Mouse (Mus musculus): Measurements from ENCODE around the gene Gm30083. TPM values are rescaled to one million over a fixed set of nuclear protein-coding genes. Genes with fewer than 3 reads are reported as not detected.

The Gm30083 gene
- not detected in 2 replicates for polyA plus RNA-seq (2014; fragmentation: Nextera tagmentation; extraction: Ambion mirVana)

- H3K4me1 ChIP-seq (ENCODE audit: control insufficient read depth, insufficient read depth, low read length) = no peaks in the 10 kb centered on the region
- H3K36me3 ChIP-seq (ENCODE audit: control insufficient read depth, insufficient read depth, low read length) = no peaks in the 10 kb centered on the region
- 88% methylated on average over 3 of the region's 3 CpGs for WGBS
- DNase-seq (ENCODE audit: low spot score) (no peak), ATAC-seq (no peak)
- H3K27me3 ChIP-seq (replicated peaks; ENCODE audit: control insufficient read depth, insufficient read depth, low read length) = no peaks in the 10 kb centered on the region
- H3K9me3 ChIP-seq (replicated peaks; ENCODE audit: control insufficient read depth, low read length) = no peaks in the 10 kb centered on the region
- H3K4me2 ChIP-seq (ENCODE audit: low read length) = no peak within 1 kb of the TSS
- H3K4me3 ChIP-seq (ENCODE audit: low read depth, low read length) = no peak within 1 kb of the TSS
- no peak within 1 kb of the TSS for H3K27ac ChIP-seq (ENCODE audit: low read depth, low read length)
- no peak within 1 kb of the TSS for H3K9ac ChIP-seq (ENCODE audit: low read length)
These were observed at the start of gene Gm30083 for GRCm38 (mm10) chr14:34015063-34015462. Gene Gm30083 (minus strand): TSS chr14:34015182.

DNA sequence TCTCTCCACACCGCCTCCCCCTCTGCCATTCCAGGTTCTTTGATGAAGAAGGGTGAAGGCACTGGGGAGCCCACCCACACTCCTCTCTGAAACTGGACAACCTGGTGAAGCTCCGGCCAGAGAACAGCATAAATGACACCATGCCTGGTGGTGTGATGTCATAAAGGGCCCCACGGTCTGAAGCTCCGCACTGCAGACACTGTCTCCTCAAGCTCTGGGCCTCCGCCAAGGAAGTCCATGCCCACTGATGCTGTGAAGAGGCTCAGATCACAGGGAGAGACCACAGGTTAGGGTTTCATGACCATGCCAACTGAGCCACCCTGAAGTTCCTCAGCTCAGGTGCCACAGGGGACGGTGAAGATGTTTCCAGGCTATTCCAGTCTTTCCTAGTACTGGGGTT lies 37.5 kb upstream of the Gm30083 start, which contains the start of gene Antxrl:
Gene Antxrl (plus strand): TSS at position 192 of the 400 bp plus-strand sequence.
- Histone ChIP-seq H3K4me1 (ENCODE audit: control insufficient read depth, insufficient read depth, low read length) (no peaks in the 10 kb centered on the region), H3K4me3 (ENCODE audit: low read depth, low read length) (no peak within 1 kb of the TSS), H3K36me3 (ENCODE audit: control insufficient read depth, insufficient read depth, low read length) (no peaks in the 10 kb centered on the region), H3K27me3 (replicated peaks; ENCODE audit: control insufficient read depth, insufficient read depth, low read length) (no peaks in the 10 kb centered on the region), H3K27ac (ENCODE audit: low read depth, low read length) (no peak within 1 kb of the TSS), H3K4me2 (ENCODE audit: low read length) (no peak within 1 kb of the TSS), H3K9ac (ENCODE audit: low read length) (no peak within 1 kb of the TSS), H3K9me3 (replicated peaks; ENCODE audit: control insufficient read depth, low read length) (no peaks in the 10 kb centered on the region)
- WGBS = 94% methylated on average over 6 of the region's 6 CpGs
- DNase-seq (ENCODE audit: low spot score) = no peak
- no peak for ATAC-seq

DNA sequence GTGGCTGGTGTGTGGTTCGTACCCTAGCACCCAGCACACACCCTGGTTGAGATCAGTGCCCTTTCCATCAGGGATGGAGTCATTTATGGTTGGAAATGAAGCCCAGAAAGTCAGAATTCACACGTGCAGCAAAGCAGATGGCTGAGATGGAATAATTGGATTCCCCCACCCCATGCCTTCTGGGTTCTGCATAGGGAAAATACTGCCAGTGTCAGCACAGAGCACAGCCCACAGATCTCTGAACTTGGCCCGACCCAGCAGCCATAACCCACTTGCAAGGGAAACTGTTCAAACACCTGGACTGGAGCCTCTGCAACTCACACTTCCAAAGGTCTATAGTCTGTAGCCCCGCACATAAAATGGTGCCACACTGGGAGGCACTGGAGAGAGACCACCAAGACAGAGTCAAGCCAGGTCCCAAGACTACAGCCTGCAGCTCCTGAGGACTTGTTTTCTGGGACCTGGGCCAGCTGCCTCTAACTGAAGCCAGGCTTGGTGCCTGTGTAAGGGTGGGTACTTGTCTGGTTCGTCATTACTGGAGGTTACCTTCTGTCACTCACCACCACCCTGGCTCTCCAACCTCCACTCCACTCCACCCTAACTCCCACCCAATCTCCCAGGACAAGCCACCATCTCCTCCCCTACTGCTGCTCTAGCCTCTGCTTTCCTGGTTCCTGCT lies 35.3 kb upstream of the Gm30083 start:
- Histone ChIP-seq H3K27ac (ENCODE audit: low read depth, low read length) (no peak overlapping the region), H3K4me3 (ENCODE audit: low read depth, low read length) (no peak overlapping the region), H3K9ac (ENCODE audit: low read length) (no peak overlapping the region), H3K4me2 (ENCODE audit: low read length) (no peak overlapping the region), H3K4me1 (ENCODE audit: control insufficient read depth, insufficient read depth, low read length) (no peaks in the 10 kb centered on the region), H3K36me3 (ENCODE audit: control insufficient read depth, insufficient read depth, low read length) (no peaks in the 10 kb centered on the region), H3K9me3 (replicated peaks; ENCODE audit: control insufficient read depth, low read length) (no peaks in the 10 kb centered on the region), H3K27me3 (replicated peaks; ENCODE audit: control insufficient read depth, insufficient read depth, low read length) (no peaks in the 10 kb centered on the region)
- ATAC-seq = no peak
- DNase-seq (ENCODE audit: low spot score) = peak; percentile 34
- 59% methylated on average over 5 of the region's 5 CpGs for WGBS

- Histone ChIP-seq H3K4me2 (ENCODE audit: low read length) (no peak overlapping the region), H3K9ac (ENCODE audit: low read length) (no peak overlapping the region), H3K4me3 (ENCODE audit: low read depth, low read length) (no peak overlapping the region), H3K27ac (ENCODE audit: low read depth, low read length) (no peak overlapping the region), H3K9me3 (replicated peaks; ENCODE audit: control insufficient read depth, low read length) (no peaks in the 10 kb centered on the region), H3K36me3 (ENCODE audit: control insufficient read depth, insufficient read depth, low read length) (no peaks in the 10 kb centered on the region), H3K27me3 (replicated peaks; ENCODE audit: control insufficient read depth, insufficient read depth, low read length) (no peaks in the 10 kb centered on the region), H3K4me1 (ENCODE audit: control insufficient read depth, insufficient read depth, low read length) (no peaks in the 10 kb centered on the region)
- no peak for ATAC-seq
- WGBS = 74% methylated on average over 3 of the region's 3 CpGs
- no peak for DNase-seq (ENCODE audit: low spot score)
These were observed 28.4 kb upstream of the Gm30083 start for GRCm38 (mm10) chr14:34043341-34043740.

DNA sequence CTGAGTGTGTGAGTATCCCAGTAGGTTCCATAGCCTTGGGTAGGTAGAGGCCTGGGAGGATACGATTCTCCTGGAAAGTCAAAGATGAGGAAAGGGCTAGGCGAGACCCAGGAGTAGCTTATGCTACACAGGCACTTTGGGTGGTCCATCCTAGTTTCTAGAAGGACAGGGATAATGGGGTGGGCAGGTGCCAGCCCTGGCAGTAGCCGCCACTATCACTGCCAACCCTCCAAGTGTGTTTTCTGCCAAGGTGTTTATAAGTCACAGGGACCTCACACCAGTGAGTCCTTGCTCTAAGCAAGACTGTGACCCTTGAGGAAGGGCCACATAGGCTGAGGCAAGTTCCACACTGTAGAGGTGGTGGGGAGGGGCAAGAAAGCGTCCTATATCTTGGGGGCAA lies 26.3 kb upstream of the Gm30083 start:
- Histone ChIP-seq H3K9ac (ENCODE audit: low read length) (no peak overlapping the region), H3K27ac (ENCODE audit: low read depth, low read length) (no peak overlapping the region), H3K4me2 (ENCODE audit: low read length) (no peak overlapping the region), H3K9me3 (replicated peaks; ENCODE audit: control insufficient read depth, low read length) (no peaks in the 10 kb centered on the region), H3K36me3 (ENCODE audit: control insufficient read depth, insufficient read depth, low read length) (no peaks in the 10 kb centered on the region), H3K4me3 (ENCODE audit: low read depth, low read length) (no peak overlapping the region), H3K4me1 (ENCODE audit: control insufficient read depth, insufficient read depth, low read length) (no peaks in the 10 kb centered on the region), H3K27me3 (replicated peaks; ENCODE audit: control insufficient read depth, insufficient read depth, low read length) (no peaks in the 10 kb centered on the region)
- WGBS = 76% methylated on average over 4 of the region's 4 CpGs
- ATAC-seq (no peak), DNase-seq (ENCODE audit: low spot score) (no peak)

- DNase-seq (ENCODE audit: low spot score) = no peak
- Histone ChIP-seq H3K4me3 (ENCODE audit: low read depth, low read length) (no peak overlapping the region), H3K4me2 (ENCODE audit: low read length) (no peak overlapping the region), H3K4me1 (ENCODE audit: control insufficient read depth, insufficient read depth, low read length) (no peaks in the 10 kb centered on the region), H3K36me3 (ENCODE audit: control insufficient read depth, insufficient read depth, low read length) (no peaks in the 10 kb centered on the region), H3K9me3 (replicated peaks; ENCODE audit: control insufficient read depth, low read length) (no peaks in the 10 kb centered on the region), H3K9ac (ENCODE audit: low read length) (no peak overlapping the region), H3K27me3 (replicated peaks; ENCODE audit: control insufficient read depth, insufficient read depth, low read length) (no peaks in the 10 kb centered on the region), H3K27ac (ENCODE audit: low read depth, low read length) (no peak overlapping the region)
- ATAC-seq = no peak
- WGBS = 90% methylated on average over 8 of the region's 8 CpGs
These were observed 19.0 kb upstream of the Gm30083 start for GRCm38 (mm10) chr14:34033841-34034610.

DNA sequence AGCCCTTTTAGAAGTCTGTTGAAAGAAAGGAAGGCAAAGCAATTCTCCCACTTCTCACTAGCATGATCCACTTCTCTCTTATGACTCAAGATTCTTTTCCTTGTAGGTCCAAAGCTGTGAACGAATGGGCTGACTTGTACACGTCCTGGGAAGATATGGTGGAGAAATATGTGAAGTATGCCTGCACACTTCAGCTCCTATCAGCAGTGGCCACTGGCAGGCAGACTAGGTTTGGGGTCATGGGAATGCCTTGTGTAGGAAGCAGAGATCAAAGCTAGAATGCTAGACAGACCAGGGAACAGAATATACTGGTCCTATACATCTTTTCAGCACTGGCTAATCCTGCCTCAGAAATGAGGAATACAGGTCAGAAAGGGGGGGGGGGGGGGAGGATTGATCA lies 11.7 kb upstream of the Gm30083 start:
- ATAC-seq (no peak), DNase-seq (ENCODE audit: low spot score) (no peak)
- Histone ChIP-seq H3K4me3 (ENCODE audit: low read depth, low read length) (no peak overlapping the region), H3K9me3 (replicated peaks; ENCODE audit: control insufficient read depth, low read length) (0 out of 2 replicates have a peak, but pooled peaks cover 5% of the 10 kb centered on the region), H3K36me3 (ENCODE audit: control insufficient read depth, insufficient read depth, low read length) (no peaks in the 10 kb centered on the region), H3K4me1 (ENCODE audit: control insufficient read depth, insufficient read depth, low read length) (no peaks in the 10 kb centered on the region), H3K27ac (ENCODE audit: low read depth, low read length) (no peak overlapping the region), H3K9ac (ENCODE audit: low read length) (no peak overlapping the region), H3K27me3 (replicated peaks; ENCODE audit: control insufficient read depth, insufficient read depth, low read length) (no peaks in the 10 kb centered on the region), H3K4me2 (ENCODE audit: low read length) (no peak overlapping the region)
- 64% methylated on average over 2 of the region's 2 CpGs for WGBS

DNA sequence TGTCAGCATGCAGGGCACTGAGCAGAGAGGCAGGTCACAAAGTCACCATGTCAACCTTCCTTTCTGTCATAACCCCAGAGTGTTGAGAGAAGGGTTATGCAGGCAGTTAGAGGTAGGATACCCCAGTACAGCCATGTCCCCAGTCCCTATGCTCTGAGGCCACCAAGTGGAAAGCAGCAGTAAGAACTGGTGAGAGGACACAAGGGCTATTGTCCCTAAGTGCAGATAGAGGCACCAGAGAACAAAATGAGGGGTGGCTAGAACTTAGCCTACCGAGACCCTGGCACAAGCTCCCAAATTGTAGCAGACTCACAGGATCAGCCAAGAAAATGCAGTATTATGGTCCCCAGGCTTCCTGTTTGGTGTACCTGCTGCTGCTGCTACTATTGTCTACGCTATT lies 2.0 kb upstream of the Gm30083 start:
- Histone ChIP-seq H3K4me1 (ENCODE audit: control insufficient read depth, insufficient read depth, low read length) (no peaks in the 10 kb centered on the region), H3K27ac (ENCODE audit: low read depth, low read length) (no peak overlapping the region), H3K27me3 (replicated peaks; ENCODE audit: control insufficient read depth, insufficient read depth, low read length) (no peaks in the 10 kb centered on the region), H3K4me3 (ENCODE audit: low read depth, low read length) (no peak overlapping the region), H3K9me3 (replicated peaks; ENCODE audit: control insufficient read depth, low read length) (no peaks in the 10 kb centered on the region), H3K36me3 (ENCODE audit: control insufficient read depth, insufficient read depth, low read length) (no peaks in the 10 kb centered on the region), H3K4me2 (ENCODE audit: low read length) (no peak overlapping the region), H3K9ac (ENCODE audit: low read length) (no peak overlapping the region)
- no peak for ATAC-seq
- 85% methylated on average over 2 of the region's 2 CpGs for WGBS
- no peak for DNase-seq (ENCODE audit: low spot score)

DNA sequence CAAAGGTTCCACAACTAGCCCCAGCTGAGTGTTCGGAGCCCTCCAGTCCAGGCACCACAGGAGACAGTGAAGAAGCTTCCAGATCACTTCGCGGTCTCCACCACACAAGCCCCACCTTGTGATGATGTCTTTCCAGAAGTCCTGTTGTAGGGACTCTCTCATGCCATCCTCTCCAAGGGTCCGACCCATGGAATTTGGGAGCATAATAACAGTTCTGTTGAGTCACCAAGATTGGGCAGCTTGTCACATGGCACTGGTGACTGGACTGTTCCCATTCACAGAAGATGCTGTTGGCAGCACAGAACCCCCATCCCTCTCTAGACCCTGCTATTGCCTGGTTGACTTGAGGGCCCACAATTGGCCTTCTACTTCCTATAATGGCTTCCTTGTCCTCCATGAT lies 1.4 kb upstream of the Gm30083 start, which contains the start of gene Gm5460:
Gene Gm5460 (plus strand): TSS at position 378 of the 400 bp plus-strand sequence.
- Histone ChIP-seq H3K27ac (ENCODE audit: low read depth, low read length) (no peak within 1 kb of the TSS), H3K4me1 (ENCODE audit: control insufficient read depth, insufficient read depth, low read length) (no peaks in the 10 kb centered on the region), H3K36me3 (ENCODE audit: control insufficient read depth, insufficient read depth, low read length) (no peaks in the 10 kb centered on the region), H3K4me3 (ENCODE audit: low read depth, low read length) (no peak within 1 kb of the TSS), H3K9ac (ENCODE audit: low read length) (no peak within 1 kb of the TSS), H3K27me3 (replicated peaks; ENCODE audit: control insufficient read depth, insufficient read depth, low read length) (no peaks in the 10 kb centered on the region), H3K9me3 (replicated peaks; ENCODE audit: control insufficient read depth, low read length) (no peaks in the 10 kb centered on the region), H3K4me2 (ENCODE audit: low read length) (no peak within 1 kb of the TSS)
- 91% methylated on average over 4 of the region's 4 CpGs for WGBS
- ATAC-seq (no peak), DNase-seq (ENCODE audit: low spot score) (no peak)
